Mouse (Mus musculus): ENCODE results near the gene 2010111I01Rik.
"Not testable (repeated sequence)": the region's sequence is repeated elsewhere in the genome, so short reads cannot be mapped to it uniquely, and the experiment has no call there.

Gene 2010111I01Rik

DNA sequence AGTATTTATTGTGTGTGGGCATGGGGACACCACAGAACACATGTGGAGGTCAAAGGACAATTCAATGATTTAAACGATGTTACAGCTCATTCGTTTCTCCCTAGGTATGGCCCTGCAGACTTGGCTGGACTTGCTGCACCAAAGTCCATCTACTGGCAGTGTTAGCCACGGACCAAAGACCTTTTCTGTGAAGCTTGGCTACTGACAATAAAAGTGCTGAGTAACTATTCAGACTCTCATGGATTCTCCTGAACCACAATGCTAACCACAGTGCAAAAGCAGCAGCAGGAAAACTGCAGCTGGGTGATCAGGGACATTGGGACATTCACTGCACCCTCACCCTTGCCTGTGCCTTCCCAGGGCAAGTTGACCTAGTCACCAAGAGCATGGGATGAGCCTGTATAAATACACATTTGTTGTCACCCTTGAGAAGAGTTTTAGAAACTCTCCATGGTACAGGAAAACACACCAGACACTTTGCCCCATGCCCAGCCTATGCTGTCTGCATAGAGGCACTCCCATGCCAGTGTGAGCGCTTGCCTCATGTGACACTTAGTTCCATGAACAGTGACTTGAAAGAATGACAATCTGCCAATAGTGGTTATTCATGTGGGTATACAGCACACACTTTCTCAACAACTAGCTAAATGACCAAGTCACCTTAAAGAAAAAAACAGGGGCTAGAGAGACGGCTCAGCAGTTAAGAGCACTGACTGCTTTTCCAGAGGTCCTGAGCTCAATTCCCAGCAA is 381.0 kb downstream of the 2010111I01Rik start:
- no peak for DNase-seq (ENCODE audit: low spot score)

DNA sequence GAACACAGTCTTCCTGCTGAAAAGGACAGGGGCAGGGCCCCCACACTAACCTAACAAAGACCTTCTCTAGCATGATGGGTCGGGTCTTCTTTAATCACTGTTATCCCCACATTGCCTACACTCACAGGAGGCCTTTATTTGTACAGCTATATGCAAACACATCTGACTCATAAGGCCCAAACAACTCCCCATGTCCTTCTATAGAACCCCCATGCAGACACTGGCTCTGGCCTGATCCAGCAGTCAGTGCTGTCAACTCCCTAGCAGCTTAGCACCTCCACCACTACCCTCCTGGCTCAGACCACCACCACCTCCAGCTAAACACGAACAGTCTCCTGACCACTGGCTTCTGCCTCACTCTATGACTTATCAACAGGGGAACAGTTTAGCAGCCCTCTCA is 382.9 kb downstream of the 2010111I01Rik start:
- no peak for DNase-seq (ENCODE audit: low spot score)

DNA sequence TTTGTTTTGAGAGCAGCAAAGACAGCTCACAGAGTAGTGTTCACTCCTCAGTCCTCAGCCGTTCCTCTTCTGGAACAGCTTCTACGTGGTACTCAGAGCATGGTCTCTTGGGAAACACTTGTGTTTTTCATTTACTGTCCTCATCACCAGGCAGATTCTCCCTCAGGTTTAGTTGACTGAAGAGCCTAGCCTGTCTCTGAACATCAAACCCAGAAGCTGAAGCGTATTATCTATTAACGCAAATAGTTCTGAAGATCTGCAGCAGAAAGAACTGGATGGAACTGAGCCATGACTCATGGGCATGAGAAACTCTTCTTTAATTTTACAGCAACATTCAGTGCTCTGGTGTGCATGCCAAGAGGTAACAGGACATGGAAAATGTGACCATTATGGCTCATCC is 385.4 kb downstream of the 2010111I01Rik start:
- no peak for DNase-seq (ENCODE audit: low spot score)

- not testable (repeated sequence) for DNase-seq (ENCODE audit: low spot score)
Observed at GRCm38 (mm10) chr13:63353312-63353711, 388.6 kb downstream of the 2010111I01Rik start.

DNA sequence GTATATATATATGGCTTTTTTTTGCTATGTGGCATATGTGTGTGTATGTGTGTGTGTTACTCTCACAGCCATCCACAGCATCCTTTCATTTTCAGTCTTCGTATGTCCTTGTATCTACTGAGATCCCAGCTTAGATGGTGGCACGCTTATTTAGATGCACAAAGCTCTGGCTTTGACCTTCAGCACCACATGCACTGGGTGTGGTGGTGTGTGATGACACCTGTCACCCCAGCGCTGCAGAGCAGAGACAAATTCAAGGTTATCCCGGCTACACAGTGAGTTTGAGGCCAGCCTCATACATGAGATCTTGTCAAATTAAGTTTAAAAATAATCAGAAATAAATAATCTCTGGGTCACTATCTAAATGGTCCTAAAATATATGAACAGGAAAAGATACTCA is 391.4 kb downstream of the 2010111I01Rik start:
- no peak for DNase-seq (ENCODE audit: low spot score)

GRCm38 (mm10) chr13:63356558-63356957 is 391.9 kb downstream of the 2010111I01Rik start:
- no peak for DNase-seq (ENCODE audit: low spot score)

DNA sequence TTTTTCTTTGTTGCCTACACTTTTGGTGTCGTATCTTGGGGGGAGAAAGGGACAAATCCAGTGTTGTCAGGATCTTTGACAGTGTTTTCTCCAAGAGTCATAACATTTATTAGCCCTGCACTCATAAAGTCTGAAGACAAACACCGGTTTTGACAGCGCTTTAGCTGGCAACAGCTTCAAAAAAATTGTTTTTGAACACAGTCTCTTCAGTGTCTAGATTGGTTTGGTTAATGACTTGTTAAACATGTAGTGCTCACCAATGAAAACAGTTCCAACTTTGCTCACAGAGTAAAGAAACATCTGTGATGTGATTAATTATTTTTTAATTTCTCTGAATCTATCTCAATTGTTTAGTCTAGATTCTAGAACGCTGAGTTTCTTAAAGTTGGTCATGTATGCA is 394.7 kb downstream of the 2010111I01Rik start:
- DNase-seq (ENCODE audit: low spot score), result no peak

GRCm38 (mm10) chr13:63360111-63360885 is 395.6 kb downstream of the 2010111I01Rik start:
- DNase-seq (ENCODE audit: low spot score), result no peak

- DNase-seq (ENCODE audit: low spot score), result no peak
Observed at GRCm38 (mm10) chr13:63361755-63362154, 397.1 kb downstream of the 2010111I01Rik start.

DNA sequence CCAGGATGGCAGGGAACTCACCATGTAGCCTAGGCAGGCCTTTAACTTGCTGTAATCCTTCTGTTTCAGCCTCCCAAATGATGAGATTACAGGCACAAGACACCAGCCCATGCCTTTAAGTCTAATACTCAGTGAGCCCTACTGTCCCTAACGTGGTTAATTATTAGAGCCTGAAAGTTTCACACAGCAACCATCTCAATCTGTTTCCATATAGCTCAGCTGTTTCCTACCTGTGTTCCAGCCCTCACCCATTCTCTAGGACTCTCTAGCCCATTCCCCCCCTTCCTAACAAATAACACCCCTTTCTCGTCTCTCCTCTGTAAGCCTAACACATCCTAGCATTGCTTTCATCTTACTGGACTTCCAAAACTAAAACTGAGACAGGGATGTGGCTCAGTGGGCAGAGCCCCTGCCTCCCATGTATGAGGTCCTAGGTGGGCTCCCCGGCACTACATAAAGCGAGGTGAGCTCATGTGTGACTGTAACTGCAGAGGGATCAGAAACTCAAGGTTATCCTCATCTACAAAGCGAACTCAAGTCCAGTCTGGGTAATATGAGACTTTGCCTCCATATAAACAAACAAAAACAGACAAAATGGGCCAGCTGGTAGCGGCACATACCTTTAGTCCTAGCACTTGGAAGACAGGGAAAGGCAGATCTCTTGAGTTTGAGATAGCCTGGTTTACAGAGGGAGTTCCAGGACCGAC is 408.9 kb downstream of the 2010111I01Rik start:
- no peak for DNase-seq (ENCODE audit: low spot score)

All from yolk sac, embryonic 10.5 days (tissue).